Mouse (Mus musculus): ENCODE data around the gene 1700012B07Rik. TPM values are rescaled to one million over a fixed set of nuclear protein-coding genes. Genes with fewer than 3 reads are reported as not detected.

The 1700012B07Rik gene
- polyA plus RNA-seq, 1 experiment from 2014 or later, result not detected

DNA sequence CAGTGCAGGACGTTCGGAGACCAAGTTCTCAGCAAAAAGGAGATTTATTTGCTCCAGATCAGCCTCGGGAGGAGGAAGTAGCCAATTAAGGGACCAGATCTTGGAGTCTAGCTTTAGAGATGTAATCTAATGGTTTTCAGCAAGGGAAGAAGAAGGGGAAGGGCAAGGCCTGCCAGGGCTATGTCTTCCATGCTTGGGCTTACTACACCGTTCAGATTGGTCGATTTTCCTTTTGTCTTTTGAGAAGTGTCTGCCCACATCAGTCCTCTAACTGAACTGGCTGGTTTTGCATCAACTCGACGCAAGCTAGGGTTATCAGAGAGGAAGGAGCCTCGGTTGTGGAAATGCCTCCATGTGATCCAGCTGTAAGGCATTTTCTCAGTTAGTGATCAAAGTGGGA, 37.7 kb upstream of the 1700012B07Rik start:
- no peak overlapping the region for H3K9ac ChIP-seq
- H3K27ac ChIP-seq, result no peak overlapping the region
- no peaks in the 10 kb centered on the region for H3K4me1 ChIP-seq
- no peak overlapping the region for H3K4me2 ChIP-seq
- H3K4me3 ChIP-seq (replicated peaks), result no peak overlapping the region
- 68% methylated on average over 8 of the region's 8 CpGs for WGBS
- no peaks in the 10 kb centered on the region for H3K9me3 ChIP-seq (replicated peaks)
- ATAC-seq (replicated peaks; ENCODE audit: low FRiP score), result no peak
- no peaks in the 10 kb centered on the region for H3K27me3 ChIP-seq
- no peaks in the 10 kb centered on the region for H3K36me3 ChIP-seq

DNA sequence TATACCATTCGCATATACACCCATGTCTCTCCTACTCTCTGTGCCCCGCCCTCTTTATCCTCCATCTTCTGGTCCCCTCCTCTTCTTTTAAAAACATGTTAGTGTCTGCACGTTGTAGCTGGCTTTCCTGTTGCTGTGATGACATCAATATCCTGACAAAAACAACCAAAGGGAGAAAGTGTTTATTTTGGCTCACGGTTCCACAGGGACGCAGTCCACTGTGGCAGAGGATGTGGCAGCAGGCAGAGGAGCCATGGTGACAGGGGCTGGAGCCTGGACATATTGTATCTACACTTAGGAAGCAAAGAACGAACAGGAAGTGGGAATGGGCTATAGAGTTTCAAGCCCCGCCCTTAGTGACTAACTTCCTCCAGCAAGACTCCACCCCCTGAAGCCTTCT, 36.1 kb upstream of the 1700012B07Rik start:
- Histone ChIP-seq H3K9ac (no peak overlapping the region), H3K4me3 (replicated peaks) (no peak overlapping the region), H3K36me3 (no peaks in the 10 kb centered on the region), H3K27ac (no peak overlapping the region), H3K9me3 (replicated peaks) (no peaks in the 10 kb centered on the region), H3K4me1 (peaks cover 8% of the 10 kb centered on the region), H3K4me2 (no peak overlapping the region), H3K27me3 (no peaks in the 10 kb centered on the region)
- no peak for ATAC-seq (replicated peaks; ENCODE audit: low FRiP score)
- WGBS, result 77% methylated on average over 7 of the region's 7 CpGs

DNA sequence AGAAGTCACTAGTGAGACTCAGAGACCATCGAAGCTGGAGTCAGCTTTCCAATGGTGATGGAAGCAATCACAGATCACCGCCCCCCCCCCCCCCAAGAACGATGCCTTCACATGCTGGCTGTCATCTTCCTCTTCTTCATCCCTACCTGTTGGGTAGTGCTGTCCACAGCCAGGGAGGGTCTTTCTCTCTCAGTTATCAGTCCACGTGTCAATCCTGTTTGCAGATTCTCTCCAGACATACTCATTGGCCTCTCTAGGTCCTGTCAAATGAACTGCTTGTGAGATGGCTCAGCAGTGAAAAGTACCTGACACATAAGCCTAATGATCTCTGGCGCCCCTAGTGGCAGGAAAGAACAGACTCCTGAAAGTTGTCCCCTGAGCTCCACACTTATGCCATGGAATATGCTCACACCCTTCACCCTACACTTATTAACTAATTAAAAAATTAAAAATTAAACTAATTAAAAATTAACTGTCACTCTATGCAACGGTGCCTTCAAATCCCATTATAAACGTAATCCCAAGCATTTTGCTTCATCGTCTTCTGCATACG, 35.4 kb upstream of the 1700012B07Rik start:
- Histone ChIP-seq H3K27ac (no peak overlapping the region), H3K4me3 (replicated peaks) (no peak overlapping the region), H3K9me3 (replicated peaks) (no peaks in the 10 kb centered on the region), H3K27me3 (no peaks in the 10 kb centered on the region), H3K36me3 (no peaks in the 10 kb centered on the region), H3K4me2 (no peak overlapping the region), H3K9ac (no peak overlapping the region), H3K4me1 (peaks cover 8% of the 10 kb centered on the region)
- no peak for ATAC-seq (replicated peaks; ENCODE audit: low FRiP score)
- 69% methylated on average over 9 of the region's 9 CpGs for WGBS

DNA sequence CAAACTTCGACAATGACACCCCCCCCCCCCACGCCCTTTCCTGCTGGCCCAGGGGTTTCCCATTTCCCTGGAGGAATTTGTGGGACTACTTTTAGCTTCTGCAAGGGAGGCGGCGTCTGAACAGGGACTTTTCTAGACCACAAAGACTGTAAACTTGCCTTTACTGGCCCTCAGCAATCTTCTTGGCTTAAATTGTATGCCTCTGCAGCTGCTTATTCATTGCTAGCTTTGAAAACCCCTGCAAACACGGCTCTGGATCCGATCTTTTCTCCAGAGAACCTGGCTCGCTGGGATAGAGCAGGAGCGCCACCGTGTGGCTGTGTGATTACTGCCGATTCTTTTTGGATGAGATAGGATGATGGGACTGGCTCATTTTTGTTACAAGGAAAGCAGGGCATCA, 32.7 kb upstream of the 1700012B07Rik start:
- peak; percentile 71 for ATAC-seq (replicated peaks; ENCODE audit: low FRiP score)
- Histone ChIP-seq H3K9ac (0 out of 2 replicates have a peak overlapping the region, but pooled peaks have one; percentile 10), H3K4me3 (replicated peaks) (peak overlapping the region; percentile 23), H3K27me3 (no peaks in the 10 kb centered on the region), H3K4me2 (peak overlapping the region; percentile 54), H3K9me3 (replicated peaks) (no peaks in the 10 kb centered on the region), H3K4me1 (peaks cover 11% of the 10 kb centered on the region), H3K27ac (peak overlapping the region; percentile 49), H3K36me3 (no peaks in the 10 kb centered on the region)
- 3% methylated on average over 10 of the region's 10 CpGs for WGBS

DNA sequence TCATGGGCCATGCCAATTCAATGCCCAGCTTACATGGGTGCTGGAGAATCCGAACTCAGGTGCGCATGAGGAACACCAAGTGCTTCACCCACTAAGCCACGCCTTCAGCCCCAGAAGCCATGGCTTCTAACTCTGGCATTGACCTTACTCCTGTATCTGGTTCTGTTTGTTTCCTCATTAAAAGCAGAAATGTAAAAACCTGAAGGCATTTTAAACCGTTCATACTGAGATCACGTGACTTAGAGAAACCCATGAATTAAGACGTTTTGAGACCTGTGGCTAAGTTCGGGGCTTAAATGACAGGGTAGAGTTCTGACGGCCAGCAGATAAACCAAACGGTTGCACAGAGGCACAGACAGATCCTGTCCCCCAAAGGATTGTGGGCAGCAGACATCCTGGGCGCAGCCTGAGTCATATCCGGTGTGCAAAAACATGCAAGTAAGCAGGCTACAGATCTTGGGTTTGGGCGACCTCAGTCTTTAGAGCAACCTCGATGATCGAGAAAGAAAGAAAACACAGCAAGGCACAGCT, 32.2 kb upstream of the 1700012B07Rik start:
- Histone ChIP-seq H3K27ac (peak overlapping the region; percentile 49), H3K4me3 (replicated peaks) (peak overlapping the region; percentile 23), H3K36me3 (no peaks in the 10 kb centered on the region), H3K4me2 (peak overlapping the region; percentile 54), H3K9ac (0 out of 2 replicates have a peak overlapping the region, but pooled peaks have one; percentile 10), H3K4me1 (peaks cover 11% of the 10 kb centered on the region), H3K27me3 (no peaks in the 10 kb centered on the region), H3K9me3 (replicated peaks) (no peaks in the 10 kb centered on the region)
- ATAC-seq (replicated peaks; ENCODE audit: low FRiP score), result no peak
- 50% methylated on average over 14 of the region's 14 CpGs for WGBS

DNA sequence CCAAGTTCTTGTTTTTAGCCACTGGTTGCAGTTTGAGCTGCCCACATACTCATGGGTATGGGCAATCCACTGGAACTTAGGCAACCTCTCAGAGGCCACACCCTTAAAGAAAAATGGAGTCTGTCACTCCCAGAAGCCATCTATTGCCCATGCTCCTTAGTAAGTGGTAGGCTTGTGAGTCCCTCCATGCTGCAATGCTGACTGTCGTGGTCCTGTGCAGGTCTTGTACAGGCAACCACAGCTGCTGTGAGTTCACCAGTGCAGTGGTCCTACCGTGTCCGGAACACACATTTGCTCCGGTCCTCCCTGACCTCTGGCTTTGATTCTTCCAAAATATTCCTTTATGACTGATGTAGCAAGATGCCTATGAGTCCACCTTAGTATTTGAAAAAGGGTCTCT, 31.6 kb upstream of the 1700012B07Rik start:
- Histone ChIP-seq H3K27me3 (no peaks in the 10 kb centered on the region), H3K36me3 (no peaks in the 10 kb centered on the region), H3K4me2 (no peak overlapping the region), H3K4me3 (replicated peaks) (no peak overlapping the region), H3K4me1 (peaks cover 11% of the 10 kb centered on the region), H3K9me3 (replicated peaks) (no peaks in the 10 kb centered on the region), H3K27ac (no peak overlapping the region), H3K9ac (no peak overlapping the region)
- ATAC-seq (replicated peaks; ENCODE audit: low FRiP score), result no peak
- 88% methylated on average over 4 of the region's 4 CpGs for WGBS

DNA sequence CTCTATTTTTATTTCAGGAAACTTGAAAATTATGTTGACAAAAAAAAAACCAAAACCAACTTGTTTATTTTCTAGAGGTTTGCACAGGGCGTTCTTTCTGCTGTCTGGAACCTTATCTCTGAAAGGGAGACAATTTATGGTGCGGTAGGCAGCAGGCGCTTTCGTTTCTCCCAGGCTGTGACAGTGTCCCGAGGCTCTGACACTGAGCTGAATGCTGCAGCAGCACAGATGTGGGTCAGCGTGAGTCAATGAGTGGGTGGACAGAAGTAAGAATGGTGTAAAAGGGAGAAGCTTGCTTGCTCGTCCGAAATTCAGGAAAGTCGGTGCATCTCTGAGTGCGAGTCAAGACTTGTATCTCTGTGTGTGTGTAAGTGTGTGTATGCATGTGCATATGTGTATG, 29.2 kb upstream of the 1700012B07Rik start:
- no peak for ATAC-seq (replicated peaks; ENCODE audit: low FRiP score)
- no peaks in the 10 kb centered on the region for H3K9me3 ChIP-seq (replicated peaks)
- no peak overlapping the region for H3K4me2 ChIP-seq
- H3K36me3 ChIP-seq, result no peaks in the 10 kb centered on the region
- H3K4me1 ChIP-seq, result peaks cover 13% of the 10 kb centered on the region
- H3K27me3 ChIP-seq, result no peaks in the 10 kb centered on the region
- no peak overlapping the region for H3K27ac ChIP-seq
- no peak overlapping the region for H3K9ac ChIP-seq
- 46% methylated on average over 10 of the region's 10 CpGs for WGBS
- no peak overlapping the region for H3K4me3 ChIP-seq (replicated peaks)

DNA sequence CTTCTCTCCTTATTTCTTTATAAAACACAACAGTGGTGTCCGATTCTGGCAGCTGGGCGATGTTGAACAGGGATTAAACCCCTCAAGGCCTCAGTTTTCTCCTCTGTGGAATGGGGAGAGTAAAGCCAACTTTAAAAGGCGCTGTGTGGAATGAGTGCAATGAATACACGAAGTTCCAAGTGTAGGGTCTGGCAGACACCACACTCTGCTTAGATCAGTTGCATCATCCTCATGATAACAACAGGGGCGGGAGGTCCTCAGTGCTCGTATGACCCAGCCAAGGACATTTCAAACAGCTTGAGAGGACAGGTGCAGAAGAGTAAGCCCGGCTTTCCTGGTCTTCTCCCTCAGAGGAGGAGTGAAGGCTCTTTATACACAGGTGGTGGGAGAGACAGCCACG, 26.2 kb upstream of the 1700012B07Rik start:
- ATAC-seq (replicated peaks; ENCODE audit: low FRiP score), result no peak
- H3K4me3 ChIP-seq (replicated peaks), result no peak overlapping the region
- no peaks in the 10 kb centered on the region for H3K9me3 ChIP-seq (replicated peaks)
- H3K27ac ChIP-seq, result no peak overlapping the region
- no peaks in the 10 kb centered on the region for H3K36me3 ChIP-seq
- H3K4me2 ChIP-seq, result no peak overlapping the region
- H3K4me1 ChIP-seq, result 0 out of 2 replicates have a peak, but pooled peaks cover 6% of the 10 kb centered on the region
- WGBS, result 91% methylated on average over 8 of the region's 8 CpGs
- H3K9ac ChIP-seq, result no peak overlapping the region
- no peaks in the 10 kb centered on the region for H3K27me3 ChIP-seq

DNA sequence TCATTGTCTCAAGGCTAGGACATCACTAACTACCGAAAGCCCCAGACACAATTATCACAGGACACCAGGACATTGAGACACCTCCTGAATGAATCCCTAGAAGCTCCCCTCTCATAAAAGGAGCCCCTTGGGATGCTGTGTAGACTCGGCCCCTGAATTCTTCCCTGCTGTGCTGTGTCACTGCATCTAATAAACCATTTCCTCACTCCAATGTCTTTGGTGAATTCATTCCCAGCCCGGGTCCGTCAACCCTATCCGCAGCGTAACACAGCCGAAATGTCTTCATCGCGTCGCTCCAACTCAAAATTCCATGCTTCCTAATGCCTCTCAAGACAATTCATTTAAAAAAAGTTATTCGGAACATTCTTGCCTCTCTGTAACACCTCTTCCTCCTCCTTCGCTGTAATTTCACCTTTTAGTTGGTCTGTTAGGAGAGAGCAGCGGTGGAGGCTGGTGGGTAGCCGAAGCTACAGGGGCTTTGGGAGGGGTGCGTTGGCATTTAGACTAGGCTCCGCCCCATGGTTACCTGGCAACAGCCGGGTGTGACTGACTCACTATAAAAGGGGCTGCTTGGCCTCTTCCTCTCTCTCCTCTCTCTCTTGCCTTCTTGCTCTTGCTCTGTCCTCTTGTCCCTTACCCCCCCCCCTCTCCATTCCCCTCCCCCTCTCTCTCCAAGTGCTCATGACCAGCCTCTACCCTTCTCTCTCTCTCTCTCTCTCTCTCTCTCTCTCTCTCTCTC, 25.6 kb upstream of the 1700012B07Rik start:
- 60% methylated on average over 17 of the region's 17 CpGs for WGBS
- no peak for ATAC-seq (replicated peaks; ENCODE audit: low FRiP score)
- Histone ChIP-seq H3K36me3 (no peaks in the 10 kb centered on the region), H3K27me3 (no peaks in the 10 kb centered on the region), H3K27ac (no peak overlapping the region), H3K9ac (no peak overlapping the region), H3K4me1 (0 out of 2 replicates have a peak, but pooled peaks cover 6% of the 10 kb centered on the region), H3K9me3 (replicated peaks) (no peaks in the 10 kb centered on the region), H3K4me3 (replicated peaks) (no peak overlapping the region), H3K4me2 (no peak overlapping the region)

DNA sequence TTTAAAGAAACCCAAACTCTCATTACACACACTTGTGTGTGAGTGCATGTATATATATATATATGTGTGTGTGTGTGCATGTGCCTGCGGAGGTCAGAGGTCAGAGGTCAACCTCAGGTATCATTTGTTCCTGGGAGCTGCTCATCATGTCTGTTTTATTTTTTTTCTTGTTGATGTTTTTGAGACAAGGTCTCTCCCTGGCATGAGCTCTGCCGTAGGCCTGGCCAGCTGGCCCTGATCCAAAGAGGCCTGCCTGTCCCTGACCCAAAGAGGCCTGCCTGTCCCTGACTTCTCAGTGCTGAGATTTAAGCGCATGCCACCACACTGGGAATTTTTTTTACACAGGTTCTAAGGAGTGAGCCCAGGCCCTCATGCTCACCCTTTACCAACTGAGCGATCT, 24.1 kb upstream of the 1700012B07Rik start:
- Histone ChIP-seq H3K27me3 (no peaks in the 10 kb centered on the region), H3K27ac (no peak overlapping the region), H3K36me3 (no peaks in the 10 kb centered on the region), H3K4me1 (0 out of 2 replicates have a peak, but pooled peaks cover 2% of the 10 kb centered on the region), H3K4me2 (no peak overlapping the region), H3K4me3 (replicated peaks) (no peak overlapping the region), H3K9ac (no peak overlapping the region), H3K9me3 (replicated peaks) (no peaks in the 10 kb centered on the region)
- 78% methylated on average over 4 of the region's 4 CpGs for WGBS
- no peak for ATAC-seq (replicated peaks; ENCODE audit: low FRiP score)

DNA sequence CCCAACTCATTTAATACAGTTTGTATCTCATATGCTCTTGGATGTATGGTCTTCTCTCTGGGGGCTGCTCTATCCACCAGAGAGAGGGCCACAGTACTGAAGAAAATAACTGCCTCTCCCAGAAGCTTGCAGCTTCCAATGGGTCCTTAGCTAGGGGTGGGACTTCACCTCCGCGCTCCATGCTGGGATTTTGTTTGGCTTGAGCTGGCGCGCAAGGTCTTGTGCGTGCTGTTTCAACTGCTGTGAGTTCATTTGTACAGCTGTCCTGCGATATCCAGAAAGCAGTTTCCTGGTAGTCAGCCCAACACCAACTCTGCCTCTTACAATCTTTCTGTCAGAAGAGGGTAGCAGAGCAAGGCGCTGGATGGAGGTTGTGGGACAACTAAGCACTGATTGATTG, 18.5 kb upstream of the 1700012B07Rik start:
- H3K27ac ChIP-seq, result no peak overlapping the region
- H3K4me3 ChIP-seq (replicated peaks), result no peak overlapping the region
- no peak overlapping the region for H3K4me2 ChIP-seq
- no peak overlapping the region for H3K9ac ChIP-seq
- H3K27me3 ChIP-seq, result no peaks in the 10 kb centered on the region
- no peak for ATAC-seq (replicated peaks; ENCODE audit: low FRiP score)
- H3K9me3 ChIP-seq (replicated peaks), result no peaks in the 10 kb centered on the region
- H3K4me1 ChIP-seq, result peaks cover 20% of the 10 kb centered on the region
- 68% methylated on average over 7 of the region's 7 CpGs for WGBS
- no peaks in the 10 kb centered on the region for H3K36me3 ChIP-seq

DNA sequence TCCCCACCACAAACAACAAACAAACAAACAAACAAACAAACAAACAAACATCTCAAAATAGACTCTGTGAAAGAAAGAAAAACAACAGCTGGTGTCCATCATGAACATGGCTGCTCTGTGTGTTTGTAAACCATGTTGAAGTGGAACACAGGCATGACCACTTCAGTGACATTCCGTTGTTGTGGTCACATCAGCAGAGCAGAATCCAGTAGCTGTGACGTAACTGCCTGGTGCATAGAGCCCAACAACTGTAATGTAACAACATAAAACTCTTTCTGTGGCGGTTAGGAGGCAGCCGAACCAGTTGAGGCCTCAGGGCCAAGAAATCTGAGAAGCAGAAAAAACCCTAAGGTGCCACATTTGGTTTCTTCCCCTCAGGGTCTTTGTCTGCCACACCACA, 17.8 kb upstream of the 1700012B07Rik start:
- Histone ChIP-seq H3K9ac (no peak overlapping the region), H3K36me3 (no peaks in the 10 kb centered on the region), H3K27ac (peak overlapping the region; percentile 10), H3K9me3 (replicated peaks) (no peaks in the 10 kb centered on the region), H3K27me3 (no peaks in the 10 kb centered on the region), H3K4me3 (replicated peaks) (no peak overlapping the region), H3K4me1 (peaks cover 20% of the 10 kb centered on the region), H3K4me2 (no peak overlapping the region)
- 35% methylated on average over 4 of the region's 4 CpGs for WGBS
- no peak for ATAC-seq (replicated peaks; ENCODE audit: low FRiP score)

Data from kidney, embryonic 15.5 days (tissue).